Mouse (Mus musculus): ENCODE results near the gene Adck1. TPM values are rescaled to one million over a fixed set of nuclear protein-coding genes. Genes with fewer than 3 reads are reported as not detected.
"Not testable (repeated sequence)": the region's sequence is repeated elsewhere in the genome, so short reads cannot be mapped to it uniquely, and the experiment has no call there.

The Adck1 gene
- polyA plus RNA-seq, 1 experiment = 46.9 TPM

DNA sequence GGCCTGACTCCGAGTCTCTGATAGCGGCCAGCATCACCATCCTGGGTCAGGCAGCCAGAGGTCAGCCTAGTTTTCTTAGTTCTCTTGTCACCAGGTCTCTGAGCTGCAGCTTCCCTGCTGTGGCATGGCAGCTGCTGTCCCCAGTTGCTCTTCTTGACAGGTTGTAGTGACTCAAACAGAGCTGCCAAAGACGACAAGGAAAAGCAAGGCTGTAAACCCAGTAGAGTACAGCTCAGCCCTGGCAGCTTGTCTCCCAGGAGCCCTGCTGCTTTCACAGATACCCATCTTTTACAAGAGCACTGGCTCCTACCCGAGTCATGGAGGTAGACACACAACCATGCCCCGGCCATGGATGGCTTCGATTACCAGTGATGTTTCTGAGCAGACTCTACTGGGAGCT, 108.3 kb downstream of the Adck1 start:
- DNase-seq (ENCODE audit: extremely low spot score in 1 of 2, low spot score in 1 of 2) = no peak

DNA sequence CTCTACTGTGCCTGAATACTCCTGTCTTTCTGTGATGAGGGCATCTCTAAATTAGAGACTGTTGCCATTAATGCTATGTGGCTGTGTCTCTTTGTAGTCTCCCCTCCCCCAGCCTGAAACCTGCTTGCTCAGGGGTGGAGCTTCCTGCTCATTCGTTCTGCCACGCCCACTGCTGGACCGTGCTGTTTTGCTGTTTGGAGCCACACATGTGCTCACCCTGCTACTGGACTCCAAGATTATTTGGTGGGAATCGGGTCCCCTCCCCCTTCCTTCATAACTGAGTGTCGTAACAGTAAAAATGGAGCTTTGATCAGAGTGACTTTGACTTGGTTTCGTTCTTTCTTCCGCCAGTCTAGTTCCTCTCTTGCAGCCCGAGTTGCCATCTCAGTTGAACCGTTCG, 111.5 kb downstream of the Adck1 start:
- not testable (repeated sequence) for DNase-seq (ENCODE audit: extremely low spot score in 1 of 2, low spot score in 1 of 2)

DNA sequence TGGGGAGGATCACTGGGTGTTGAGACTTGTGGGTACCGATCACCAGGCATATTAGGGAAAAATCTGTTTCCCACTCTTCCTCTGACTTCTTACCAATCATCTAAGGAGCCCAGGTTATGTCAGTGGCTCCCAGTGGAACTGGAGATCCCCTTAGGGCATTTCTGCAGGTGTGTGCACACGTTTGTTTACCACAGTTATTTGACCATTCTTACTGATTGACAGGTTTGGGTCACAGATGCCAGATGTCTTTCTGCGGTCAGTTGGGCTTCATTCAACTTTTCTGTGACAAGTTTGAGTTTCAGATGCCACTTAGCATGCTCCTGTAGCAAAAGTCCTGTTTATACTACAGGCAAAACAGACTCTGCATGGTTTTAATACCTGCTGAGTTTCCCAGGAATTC, 112.5 kb downstream of the Adck1 start:
- no peak for DNase-seq (ENCODE audit: extremely low spot score in 1 of 2, low spot score in 1 of 2)

DNA sequence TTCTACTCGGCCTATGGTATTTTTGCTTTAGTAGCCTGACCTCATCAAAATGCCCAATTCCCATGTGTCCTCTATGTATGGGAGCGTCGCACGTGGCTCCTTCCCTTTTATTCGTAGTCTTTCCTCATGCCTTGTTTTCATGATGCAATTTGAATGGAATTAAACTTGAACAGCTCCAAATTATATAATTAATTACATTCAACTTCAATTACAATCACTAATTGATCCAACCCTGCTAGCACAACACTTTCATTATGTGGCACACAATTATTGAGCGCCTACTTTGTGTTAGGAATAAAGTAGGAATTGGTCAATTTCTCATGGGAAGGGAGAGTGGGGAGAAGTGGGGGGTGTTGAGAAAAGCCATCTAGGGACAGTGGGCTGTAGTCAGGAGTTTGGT, 113.4 kb downstream of the Adck1 start:
- no peak for DNase-seq (ENCODE audit: extremely low spot score in 1 of 2, low spot score in 1 of 2)

DNA sequence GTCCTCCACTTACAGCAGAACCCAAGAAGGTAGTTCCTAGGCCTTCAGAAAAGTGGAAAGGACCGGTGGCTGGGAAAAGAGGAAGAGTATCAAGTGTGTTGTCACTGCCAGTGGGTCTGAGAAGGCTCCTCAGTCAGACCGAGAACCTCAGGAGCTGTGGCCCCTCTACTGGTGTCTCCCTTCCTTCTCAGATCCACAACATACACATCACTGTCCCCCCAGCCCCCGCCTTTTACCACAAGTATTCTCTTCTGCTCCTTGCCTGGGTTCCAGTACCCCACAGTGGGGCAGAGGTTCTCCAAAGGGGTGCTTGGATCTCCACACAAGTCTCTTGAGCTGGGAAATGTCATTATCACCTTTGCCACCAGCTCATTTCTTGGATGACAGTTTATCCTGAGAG, 115.5 kb downstream of the Adck1 start:
- no peak for DNase-seq (ENCODE audit: extremely low spot score in 1 of 2, low spot score in 1 of 2)

DNA sequence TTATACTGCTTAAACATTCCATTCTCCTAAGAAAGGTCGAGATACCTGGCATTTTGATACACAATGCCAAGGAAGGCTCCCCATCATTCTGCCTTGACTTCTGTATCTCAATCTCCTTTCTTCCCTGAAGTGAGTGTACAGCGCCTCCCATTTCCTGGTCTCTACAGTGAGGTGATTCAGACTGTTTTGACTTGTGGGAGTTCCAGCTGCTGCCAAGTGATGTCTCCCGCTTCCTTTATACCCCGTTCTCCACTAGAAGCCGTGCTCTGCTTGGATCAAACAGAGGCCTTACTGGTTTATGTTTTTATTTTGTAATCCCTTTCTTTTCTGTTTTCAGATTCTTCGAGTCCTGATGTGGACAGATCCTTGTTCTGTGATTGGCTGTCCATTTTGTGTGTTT, 116.3 kb downstream of the Adck1 start:
- no peak for DNase-seq (ENCODE audit: extremely low spot score in 1 of 2, low spot score in 1 of 2)

DNA sequence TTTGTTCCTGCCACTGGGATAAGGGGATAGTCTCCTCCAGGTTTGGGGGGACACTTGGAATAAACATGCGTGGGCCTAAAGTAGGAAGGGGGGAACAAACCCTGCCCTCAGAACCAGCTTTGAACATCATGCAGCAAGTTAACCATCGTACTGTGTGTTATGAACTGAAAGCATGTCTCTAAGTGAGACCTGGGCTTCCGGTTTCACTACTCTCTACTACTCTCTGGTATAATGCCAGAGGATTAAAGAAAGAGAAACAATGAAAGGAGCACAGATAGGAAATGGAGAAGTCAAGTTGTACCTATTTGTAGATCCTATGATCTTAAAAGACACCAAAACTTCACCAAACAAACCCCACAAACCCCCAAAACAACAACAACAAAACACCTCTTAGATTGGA, 121.3 kb downstream of the Adck1 start:
- DNase-seq (ENCODE audit: extremely low spot score in 1 of 2, low spot score in 1 of 2) = no peak

DNA sequence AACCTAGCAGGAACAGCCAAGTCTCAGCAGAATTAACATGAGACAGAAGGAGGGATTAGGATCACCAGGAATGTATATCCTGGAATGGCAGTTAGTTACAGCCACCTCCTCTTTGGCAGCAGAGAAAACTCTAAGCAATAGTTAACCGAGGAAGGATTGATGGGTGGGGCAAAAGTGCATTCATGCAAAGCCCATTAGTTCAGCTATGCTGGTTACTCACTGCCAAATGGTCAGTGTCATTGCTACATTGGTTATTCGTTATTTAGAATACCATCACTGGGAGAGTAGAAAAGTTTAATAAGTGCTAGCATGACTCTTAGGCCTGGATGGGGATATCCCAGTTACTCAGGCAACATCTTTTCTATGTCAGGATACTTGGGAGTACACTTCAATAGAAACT, 130.5 kb downstream of the Adck1 start:
- no peak for DNase-seq (ENCODE audit: extremely low spot score in 1 of 2, low spot score in 1 of 2)

Other genes with a start within 250 kb of the Adck1 start
- gene Gm10436, start 178.4 kb upstream of the Adck1 start, polyA plus RNA-seq (2012; rRNA removed) = not detected in 2 replicates
- not detected in 2 replicates for gene Gm8332, start 110.5 kb upstream of the Adck1 start, polyA plus RNA-seq (2012; rRNA removed)
- not detected in 2 replicates for gene Gm5662, start 86.1 kb upstream of the Adck1 start, polyA plus RNA-seq (2012; rRNA removed)
- gene Gm5039, start 36.5 kb upstream of the Adck1 start, polyA plus RNA-seq (2012; rRNA removed) = not detected in 2 replicates

All from frontal cortex, adult 2 months (tissue).